ENCODE assay signal across 14 mouse cellular contexts in genomic region chr4:56685696-56686095, GRCm38 (mm10). TPM values are rescaled to one million over a fixed set of nuclear protein-coding genes. Genes with fewer than 3 reads are reported as not detected.
DNase-seq lines count a peak whose midpoint lies in the region; ATAC-seq and TF ChIP-seq lines count a peak whose summit lies in the region.
"Had no signal": no experiment of that assay in that cellular context is flagged by ENCODE, and none has a peak within 500 bp of the region (broad histone marks: within the 10 kb centered on the region; RNA-seq: fewer than 3 reads in every experiment).

No protein-coding gene starts in this region.

- H3K4me2 ChIP-seq in lung, embryonic 16.5 days (ENCODE audit: low read depth, low read length) = peak overlapping the region; percentile 34
- no peak overlapping the region for H3K4me2 ChIP-seq in lung, postnatal 0 days (replicated peaks; ENCODE audit: low read depth, low read length)
- H3K4me2 ChIP-seq in limb, embryonic 13.5 days (replicated peaks) = 0 out of 2 replicates have a peak overlapping the region, but pooled peaks have one; percentile 45
- H3K4me2 ChIP-seq in neural tube, embryonic 15.5 days = peak overlapping the region; percentile 38

- ATAC-seq in lung, embryonic 16.5 days (ENCODE audit: low read depth) = peak; percentile 17; the same call in 1 of the 2 replicates
- no peak for ATAC-seq in lung, postnatal 0 days
- no peak for ATAC-seq in limb, embryonic 13.5 days (ENCODE audit: low FRiP score, low read depth)
- ATAC-seq in neural tube, embryonic 15.5 days (ENCODE audit: low FRiP score) = peak; percentile 31; the same call in 1 of the 2 replicates

- no peak for TF ChIP-seq EP300 in lung, postnatal 0 days (IDR thresholded peaks at IDR 0.05)

- no peak for TF ChIP-seq CTCF in lung, postnatal 0 days (IDR thresholded peaks at IDR 0.05)

- H3K4me1 ChIP-seq in heart, embryonic 10.5 days = no peaks in the 10 kb centered on the region
- peaks cover 4% of the 10 kb centered on the region; the same call in 1 of the 2 replicates for H3K4me1 ChIP-seq in lung, embryonic 16.5 days (replicated peaks; ENCODE audit: control insufficient read depth, insufficient read depth, low read length)
- no peaks in the 10 kb centered on the region for H3K4me1 ChIP-seq in lung, postnatal 0 days (ENCODE audit: insufficient read depth, low read depth, low read length)
- H3K4me1 ChIP-seq in limb, embryonic 13.5 days = peaks cover 10% of the 10 kb centered on the region; the same call in 1 of the 2 replicates
- H3K4me1 ChIP-seq in neural tube, embryonic 15.5 days = peaks cover 9% of the 10 kb centered on the region

- H3K36me3 ChIP-seq in heart, embryonic 10.5 days = no peaks in the 10 kb centered on the region
- H3K36me3 ChIP-seq in lung, embryonic 16.5 days (ENCODE audit: control insufficient read depth, insufficient read depth, low read length) = no peaks in the 10 kb centered on the region
- H3K36me3 ChIP-seq in lung, postnatal 0 days (ENCODE audit: insufficient read depth, low read length) = no peaks in the 10 kb centered on the region
- H3K36me3 ChIP-seq in limb, embryonic 13.5 days = no peaks in the 10 kb centered on the region
- no peaks in the 10 kb centered on the region for H3K36me3 ChIP-seq in neural tube, embryonic 15.5 days

- peaks cover 8% of the 10 kb centered on the region; the same call in 1 of the 2 replicates for H3K27me3 ChIP-seq in heart, embryonic 10.5 days (ENCODE audit: insufficient read depth, poor library complexity, severe bottlenecking)
- peaks cover 6% of the 10 kb centered on the region; the same call in 1 of the 2 replicates for H3K27me3 ChIP-seq in lung, embryonic 16.5 days (ENCODE audit: control insufficient read depth, insufficient read depth, low read depth, low read length)
- no peaks in the 10 kb centered on the region for H3K27me3 ChIP-seq in lung, postnatal 0 days (replicated peaks; ENCODE audit: insufficient read depth, low read length)
- peaks cover 10% of the 10 kb centered on the region; the same call in 1 of the 2 replicates for H3K27me3 ChIP-seq in limb, embryonic 13.5 days
- H3K27me3 ChIP-seq in neural tube, embryonic 15.5 days (replicated peaks) = no peaks in the 10 kb centered on the region
- H3K27me3 ChIP-seq: Patski had no signal

- H3K9ac ChIP-seq in lung, embryonic 16.5 days (ENCODE audit: low read length) = no peak overlapping the region
- no peak overlapping the region for H3K9ac ChIP-seq in lung, postnatal 0 days (replicated peaks; ENCODE audit: low read depth)
- no peak overlapping the region for H3K9ac ChIP-seq in limb, embryonic 13.5 days
- H3K9ac ChIP-seq in neural tube, embryonic 15.5 days (replicated peaks) = no peak overlapping the region

- 53% methylated on average over 8 of the region's 8 CpGs for WGBS in heart, embryonic 10.5 days
- 34% methylated on average over 8 of the region's 8 CpGs for WGBS in lung, embryonic 16.5 days
- WGBS in lung, postnatal 0 days = 52% methylated on average over 8 of the region's 8 CpGs
- 49% methylated on average over 8 of the region's 8 CpGs for whole genome bisulfite sequencing in limb, embryonic 13.5 days
- 49% methylated on average over 8 of the region's 8 CpGs for WGBS in neural tube, embryonic 15.5 days

- peak overlapping the region; percentile 35 for H3K4me3 ChIP-seq in heart, embryonic 10.5 days
- no peak overlapping the region for H3K4me3 ChIP-seq in lung, embryonic 16.5 days (ENCODE audit: low read length)
- H3K4me3 ChIP-seq in lung, postnatal 0 days (ENCODE audit: low read depth, low read length) = no peak overlapping the region
- H3K4me3 ChIP-seq in limb, embryonic 13.5 days = no peak overlapping the region
- H3K4me3 ChIP-seq in neural tube, embryonic 15.5 days (replicated peaks) = no peak overlapping the region

- no peak for DNase-seq in heart, embryonic 10.5 days (ENCODE audit: low spot score)
- DNase-seq in heart, adult 18-20 months = no peak
- no peak for DNase-seq in lung, postnatal 0 days (ENCODE audit: low spot score)
- DNase-seq in layer of hippocampus, adult 9-11 months = no peak
- no peak for DNase-seq in urinary bladder, postnatal 36 days (ENCODE audit: low spot score in 2 of 2)

- no peaks in the 10 kb centered on the region for H3K9me3 ChIP-seq in heart, embryonic 10.5 days
- no peaks in the 10 kb centered on the region for H3K9me3 ChIP-seq in lung, embryonic 16.5 days (ENCODE audit: control insufficient read depth, low read length)
- H3K9me3 ChIP-seq in lung, postnatal 0 days (ENCODE audit: low read length) = no peaks in the 10 kb centered on the region
- no peaks in the 10 kb centered on the region for H3K9me3 ChIP-seq in limb, embryonic 13.5 days
- H3K9me3 ChIP-seq in neural tube, embryonic 15.5 days (replicated peaks) = no peaks in the 10 kb centered on the region

- H3K27ac ChIP-seq in heart, embryonic 10.5 days = no peak overlapping the region
- H3K27ac ChIP-seq in lung, embryonic 16.5 days (ENCODE audit: low read length) = no peak overlapping the region
- H3K27ac ChIP-seq in lung, postnatal 0 days (ENCODE audit: low read length) = no peak overlapping the region
- H3K27ac ChIP-seq in limb, embryonic 13.5 days = no peak overlapping the region
- no peak overlapping the region for H3K27ac ChIP-seq in neural tube, embryonic 15.5 days (replicated peaks)

RNA-seq across cellular contexts. Expression of gene Gm26657, which starts 54.2 kb away (rescaled TPM):
- polyA plus RNA-seq in heart, embryonic 10.5 days (2016; fragmentation: Nextera tagmentation; extraction: Ambion mirVana) = not detected in 2 replicates
- total RNA-seq in heart, adult 18-20 months (2021) = not detected
- polyA plus RNA-seq in lung, embryonic 16.5 days (2015; fragmentation: Nextera tagmentation; extraction: Ambion mirVana) = not detected in 2 replicates
- not detected in 2 replicates for polyA plus RNA-seq in lung, postnatal 0 days (2015; fragmentation: Nextera tagmentation; extraction: Ambion mirVana)
- not detected in 2 replicates for polyA plus RNA-seq in limb, embryonic 13.5 days (2015; fragmentation: Nextera tagmentation; extraction: Ambion mirVana)
- polyA plus RNA-seq in neural tube, embryonic 15.5 days (2015; fragmentation: Nextera tagmentation; extraction: Ambion mirVana) = not detected in 2 replicates
- total RNA-seq: adrenal gland, postnatal 25 days; gastrocnemius, postnatal 10 days; left cerebral cortex, adult 18-20 months had no signal
- polyA plus RNA-seq: liver, embryonic 16.5 days; stomach, embryonic 14.5 days had no signal

RNA-seq across cellular contexts. Expression of gene Actl7b, which starts 55.5 kb away (rescaled TPM):
- not detected in 2 replicates for polyA plus RNA-seq in heart, embryonic 10.5 days (2016; fragmentation: Nextera tagmentation; extraction: Ambion mirVana)
- total RNA-seq in heart, adult 18-20 months (2021) = not detected
- polyA plus RNA-seq in lung, embryonic 16.5 days (2015; fragmentation: Nextera tagmentation; extraction: Ambion mirVana) = not detected in 2 replicates
- polyA plus RNA-seq in lung, postnatal 0 days (2015; fragmentation: Nextera tagmentation; extraction: Ambion mirVana) = 0.08 TPM in 1 of 2 replicates, not detected in the other
- polyA plus RNA-seq in limb, embryonic 13.5 days (2015; fragmentation: Nextera tagmentation; extraction: Ambion mirVana) = not detected in 2 replicates
- polyA plus RNA-seq in neural tube, embryonic 15.5 days (2015; fragmentation: Nextera tagmentation; extraction: Ambion mirVana) = not detected in 2 replicates
- total RNA-seq: adrenal gland, postnatal 25 days; gastrocnemius, postnatal 10 days had no signal
- polyA plus RNA-seq: liver, embryonic 16.5 days; Patski; stomach, embryonic 14.5 days had no signal

RNA-seq across cellular contexts. Expression of gene Actl7a, which starts 57.5 kb away (rescaled TPM):
- not detected in 2 replicates for polyA plus RNA-seq in heart, embryonic 10.5 days (2016; fragmentation: Nextera tagmentation; extraction: Ambion mirVana)
- total RNA-seq in heart, adult 18-20 months (2021) = not detected
- polyA plus RNA-seq in lung, embryonic 16.5 days (2015; fragmentation: Nextera tagmentation; extraction: Ambion mirVana) = not detected in 2 replicates
- not detected in 2 replicates for polyA plus RNA-seq in lung, postnatal 0 days (2015; fragmentation: Nextera tagmentation; extraction: Ambion mirVana)
- polyA plus RNA-seq in limb, embryonic 13.5 days (2015; fragmentation: Nextera tagmentation; extraction: Ambion mirVana) = not detected in 2 replicates
- polyA plus RNA-seq in neural tube, embryonic 15.5 days (2015; fragmentation: Nextera tagmentation; extraction: Ambion mirVana) = not detected in 2 replicates
- total RNA-seq: adrenal gland, postnatal 25 days; gastrocnemius, postnatal 10 days; left cerebral cortex, adult 18-20 months had no signal
- polyA plus RNA-seq: liver, embryonic 16.5 days; Patski; stomach, embryonic 14.5 days had no signal

Comparison
In these comparisons a context has a peak if more than half of its experiments do, and no peak if none do; other contexts are left out.
1. ATAC-seq: peak in lung, embryonic 16.5 days (single experiment) and neural tube, embryonic 15.5 days (single experiment); none in lung, postnatal 0 days (single experiment) and limb, embryonic 13.5 days (single experiment).